Mouse (Mus musculus) kidney, embryonic 15.5 days (tissue): ENCODE measurements at regions not wholly inside any gene's neighbourhood (a gene's known extent, or its start where the extent isn't known, plus 50 kb on each side); places are given as distances from the start of the nearest gene placed in this dataset.

Source experiments
- ATAC-seq: fragments of 200-750 bp; cut with Nextera tagmentation; replicated peaks from 2 replicates; pipeline ENCODE4 v1.8.0; 2017; ENCODE audit warnings: moderate TSS enrichment; ENCODE audit not compliant: low FRiP score
- H3K27ac ChIP-seq: fragments of 300-500 bp; sonication (generic); 2 replicates; pipeline ENCODE4 v1.5.1; 2015; ENCODE audit warnings: mild to moderate bottlenecking, inconsistent platforms
- H3K27me3 ChIP-seq: fragments of 300-500 bp; sonication (generic); 2 replicates; pipeline ENCODE4 v1.6.1; 2015; ENCODE audit warnings: inconsistent platforms
- H3K36me3 ChIP-seq: fragments of 300-500 bp; sonication (generic); 2 replicates; pipeline ENCODE4 v1.6.1; 2015; ENCODE audit warnings: inconsistent platforms
- H3K4me1 ChIP-seq: fragments of 300-500 bp; sonication (generic); 2 replicates; pipeline ENCODE4 v1.6.1; 2015; ENCODE audit warnings: inconsistent platforms
- H3K4me2 ChIP-seq: fragments of 300-500 bp; sonication (generic); 2 replicates; pipeline ENCODE4 v1.6.1; 2015; ENCODE audit warnings: moderate library complexity, mild to moderate bottlenecking, inconsistent platforms
- H3K4me3 ChIP-seq: fragments of 300-500 bp; sonication (generic); replicated peaks from 2 replicates; pipeline ENCODE4 v1.5.1; 2015; ENCODE audit warnings: mild to moderate bottlenecking, inconsistent platforms
- H3K9ac ChIP-seq: fragments of 300-500 bp; sonication (generic); 2 replicates; pipeline ENCODE4 v1.6.1; 2015; ENCODE audit warnings: mild to moderate bottlenecking, inconsistent platforms
- H3K9me3 ChIP-seq: fragments of 300-500 bp; sonication (generic); replicated peaks from 2 replicates; pipeline ENCODE4 v1.6.1; 2016; ENCODE audit warnings: inconsistent platforms
- WGBS: fragments of 180-500 bp; shearing (Covaris S2); methylation state at CpG from one replicate; pipeline ENCODE4 v1.1.7; 2015; ENCODE audit warnings: mixed read lengths; 5-methylcytosine and 5-hydroxymethylcytosine counted together

DNA sequence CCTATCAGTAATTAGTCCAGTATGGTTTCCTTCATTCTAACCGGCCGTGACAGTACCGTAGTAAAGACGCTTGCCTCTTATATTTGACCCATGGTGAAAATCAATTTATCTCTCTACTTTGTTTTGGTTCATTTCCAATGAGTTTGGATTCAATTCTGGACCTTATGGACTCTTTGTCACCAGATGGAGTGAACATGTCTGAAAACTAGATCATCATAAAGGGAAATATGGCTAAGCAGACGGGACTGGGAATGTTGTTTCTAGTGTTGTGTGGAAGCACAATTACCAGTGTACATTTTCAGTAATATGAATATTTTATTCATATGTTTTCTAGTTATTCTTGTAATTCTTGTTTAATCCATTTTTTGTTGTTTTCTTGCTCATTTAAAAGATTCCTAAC, 261.4 kb downstream of the Ins1 start:
- Histone ChIP-seq H3K27me3 (no peaks in the 10 kb centered on the region), H3K4me1 (no peaks in the 10 kb centered on the region), H3K9ac (no peak overlapping the region), H3K4me2 (no peak overlapping the region), H3K4me3 (no peak overlapping the region), H3K9me3 (no peaks in the 10 kb centered on the region), H3K27ac (no peak overlapping the region), H3K36me3 (no peaks in the 10 kb centered on the region)
- WGBS = 94% methylated on average over 5 of the region's 5 CpGs
- ATAC-seq = no peak

DNA sequence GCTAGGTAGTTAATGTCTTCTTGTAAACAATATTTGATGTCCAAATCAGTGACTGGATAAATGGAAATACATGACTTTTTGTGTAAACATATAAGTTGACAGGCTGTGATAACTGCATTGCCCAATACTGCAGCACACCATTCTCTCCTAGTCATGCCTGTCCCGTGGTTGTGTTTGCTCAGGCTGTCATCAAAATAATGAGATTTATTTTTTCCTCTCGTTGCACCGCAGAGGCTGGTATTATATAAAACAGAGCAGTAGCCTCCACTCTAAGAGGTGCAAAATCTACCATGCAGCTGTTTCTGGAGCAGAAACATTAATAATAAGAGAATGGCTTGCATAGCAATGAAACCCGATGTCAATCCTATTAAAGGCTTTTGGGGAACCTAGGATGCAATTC, 239.2 kb downstream of the Ins1 start:
- ATAC-seq = no peak
- no peaks in the 10 kb centered on the region for H3K36me3 ChIP-seq
- no peak overlapping the region for H3K4me2 ChIP-seq
- no peaks in the 10 kb centered on the region for H3K4me1 ChIP-seq
- WGBS = 55% methylated on average over 4 of the region's 4 CpGs
- no peak overlapping the region for H3K9ac ChIP-seq
- no peak overlapping the region for H3K27ac ChIP-seq
- H3K27me3 ChIP-seq = no peaks in the 10 kb centered on the region
- H3K4me3 ChIP-seq = no peak overlapping the region
- H3K9me3 ChIP-seq = no peaks in the 10 kb centered on the region
